Mouse (Mus musculus) regulatory T cell (primary cell): ENCODE measurements around the gene Gm10324.
"Not testable (repeated sequence)": the region's sequence is repeated elsewhere in the genome, so short reads cannot be mapped to it uniquely, and the experiment has no call there.

Source experiments
- in situ Hi-C: fragments of 300-600 bp; cut with MboI, MseI; formaldehyde crosslinking; loops from one replicate; pipeline ENCODE4 v1.15.1; 2025; ENCODE audit warnings: high pct_unique_total_duplicates

The Gm10324 gene

DNA sequence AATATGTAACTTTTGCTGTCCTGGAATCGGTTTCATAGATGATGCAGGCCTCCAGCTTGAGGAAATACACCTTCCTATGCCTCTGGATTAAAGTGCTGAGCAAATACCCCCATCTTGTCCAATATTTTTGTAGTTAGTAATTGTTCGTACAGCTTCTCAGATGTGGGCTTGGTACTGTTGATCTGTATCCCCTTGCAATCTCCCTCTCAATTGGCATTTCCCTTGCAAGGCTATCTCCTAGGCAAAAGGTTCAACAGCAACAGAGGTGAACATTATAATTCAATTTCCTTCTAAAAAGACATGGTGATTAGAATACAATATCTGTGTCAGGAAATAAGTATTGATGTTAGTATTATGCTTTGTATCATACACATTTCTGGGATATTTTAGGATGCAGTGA, at the start of gene Gm10324:
Gene Gm10324 (plus strand): TSS at position 301 of the 400 bp plus-strand sequence.
- in situ Hi-C loops = not testable (repeated sequence)
